Mouse (Mus musculus): ENCODE measurements at regions not wholly inside any gene's neighbourhood (a gene's known extent, or its start where the extent isn't known, plus 50 kb on each side); places are given as distances from the start of the nearest gene placed in this dataset.

DNA sequence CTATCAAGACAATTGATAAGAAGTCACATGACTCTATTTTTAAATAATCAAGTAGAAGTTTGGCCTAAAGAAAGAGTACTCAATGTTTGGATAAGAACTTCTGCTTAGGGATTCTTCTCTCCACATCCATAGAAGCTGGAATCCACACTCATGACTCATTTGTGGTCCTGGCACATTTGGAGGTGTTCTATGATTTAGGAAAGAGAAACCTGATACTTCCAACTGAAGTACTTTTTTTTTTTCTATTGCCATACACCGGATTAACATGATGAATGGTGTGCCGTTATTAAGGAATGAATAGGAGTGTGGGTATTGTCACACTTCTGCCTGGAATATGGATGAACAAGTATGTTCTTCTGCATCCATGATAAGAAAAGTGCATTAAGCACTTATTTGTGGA lies 158.5 kb upstream of the Pter start:
- no peak overlapping the region for H3K27ac ChIP-seq (ENCODE audit: low read length)
- H3K9ac ChIP-seq (replicated peaks; ENCODE audit: low read depth), result no peak overlapping the region
- H3K9me3 ChIP-seq (ENCODE audit: low read length), result no peaks in the 10 kb centered on the region
- no peak overlapping the region for H3K4me3 ChIP-seq (ENCODE audit: low read depth, low read length)
- TF ChIP-seq EP300 (IDR thresholded peaks at IDR 0.05) (no peak), CTCF (IDR thresholded peaks at IDR 0.05) (no peak)
- no peak overlapping the region for H3K4me2 ChIP-seq (replicated peaks; ENCODE audit: low read depth, low read length)
- no peaks in the 10 kb centered on the region for H3K36me3 ChIP-seq (ENCODE audit: insufficient read depth, low read length)
- no peaks in the 10 kb centered on the region for H3K27me3 ChIP-seq (replicated peaks; ENCODE audit: insufficient read depth, low read length)
- no peak for ATAC-seq
- H3K4me1 ChIP-seq (ENCODE audit: insufficient read depth, low read depth, low read length), result no peaks in the 10 kb centered on the region
- WGBS, result 71% methylated on average over 2 of the region's 2 CpGs
- no peak for DNase-seq (ENCODE audit: low spot score)

DNA sequence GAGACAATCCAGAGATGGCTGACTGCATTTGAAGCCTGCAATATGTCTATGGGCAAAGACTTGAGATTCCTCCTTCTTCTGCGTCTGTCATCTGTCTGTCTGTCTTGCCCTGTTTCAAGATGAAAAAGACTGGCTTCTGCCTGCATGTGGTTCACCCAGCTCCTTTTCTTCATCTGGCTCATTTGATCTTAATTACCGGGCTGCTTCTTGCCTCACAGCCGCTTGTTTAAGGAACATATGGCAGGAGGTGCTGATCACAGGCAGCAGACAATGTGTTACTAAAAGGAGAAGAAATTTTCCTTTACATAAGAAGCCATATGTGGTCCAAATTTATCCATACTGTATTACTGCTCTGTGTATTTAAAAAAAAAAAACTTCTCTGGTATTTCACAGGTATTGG lies 147.0 kb upstream of the Pter start:
- no peak for ATAC-seq
- H3K27me3 ChIP-seq (replicated peaks; ENCODE audit: insufficient read depth, low read length), result no peaks in the 10 kb centered on the region
- no peaks in the 10 kb centered on the region for H3K9me3 ChIP-seq (ENCODE audit: low read length)
- 78% methylated on average over 3 of the region's 3 CpGs for WGBS
- TF ChIP-seq EP300 (IDR thresholded peaks at IDR 0.05), result no peak
- TF ChIP-seq CTCF (IDR thresholded peaks at IDR 0.05), result no peak
- no peak overlapping the region for H3K4me3 ChIP-seq (ENCODE audit: low read depth, low read length)
- no peak overlapping the region for H3K27ac ChIP-seq (ENCODE audit: low read length)
- H3K36me3 ChIP-seq (ENCODE audit: insufficient read depth, low read length), result no peaks in the 10 kb centered on the region
- no peaks in the 10 kb centered on the region for H3K4me1 ChIP-seq (ENCODE audit: insufficient read depth, low read depth, low read length)
- no peak overlapping the region for H3K4me2 ChIP-seq (replicated peaks; ENCODE audit: low read depth, low read length)
- no peak for DNase-seq (ENCODE audit: low spot score)
- no peak overlapping the region for H3K9ac ChIP-seq (replicated peaks; ENCODE audit: low read depth)

DNA sequence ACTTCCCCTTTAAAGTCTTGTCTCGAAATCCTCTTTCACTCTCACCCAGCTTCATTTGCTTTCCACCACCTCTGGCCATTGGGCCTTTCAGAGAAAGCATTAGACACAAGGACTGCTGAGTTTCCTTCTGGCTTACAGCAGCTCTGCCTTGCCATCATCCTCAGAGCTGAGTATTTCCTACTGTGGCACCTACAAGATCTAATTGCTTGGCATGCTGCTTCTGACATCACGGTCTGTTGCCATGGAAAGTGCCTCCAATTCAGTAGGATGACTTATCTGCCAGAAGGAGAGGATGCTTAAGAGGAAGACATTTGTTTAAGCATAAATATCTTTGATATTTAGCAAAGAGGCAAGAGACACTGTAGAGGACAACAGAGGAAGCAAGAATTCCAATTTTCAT lies 146.1 kb upstream of the Pter start:
- Histone ChIP-seq H3K4me2 (replicated peaks; ENCODE audit: low read depth, low read length) (no peak overlapping the region), H3K4me3 (ENCODE audit: low read depth, low read length) (no peak overlapping the region), H3K9ac (replicated peaks; ENCODE audit: low read depth) (no peak overlapping the region), H3K27ac (ENCODE audit: low read length) (no peak overlapping the region), H3K9me3 (ENCODE audit: low read length) (no peaks in the 10 kb centered on the region), H3K27me3 (replicated peaks; ENCODE audit: insufficient read depth, low read length) (no peaks in the 10 kb centered on the region), H3K4me1 (ENCODE audit: insufficient read depth, low read depth, low read length) (no peaks in the 10 kb centered on the region), H3K36me3 (ENCODE audit: insufficient read depth, low read length) (no peaks in the 10 kb centered on the region)
- 53% methylated on average over 2 of the region's 2 CpGs for WGBS
- no peak for ATAC-seq
- no peak for TF ChIP-seq CTCF (IDR thresholded peaks at IDR 0.05)
- TF ChIP-seq EP300 (IDR thresholded peaks at IDR 0.05), result no peak
- no peak for DNase-seq (ENCODE audit: low spot score)

DNA sequence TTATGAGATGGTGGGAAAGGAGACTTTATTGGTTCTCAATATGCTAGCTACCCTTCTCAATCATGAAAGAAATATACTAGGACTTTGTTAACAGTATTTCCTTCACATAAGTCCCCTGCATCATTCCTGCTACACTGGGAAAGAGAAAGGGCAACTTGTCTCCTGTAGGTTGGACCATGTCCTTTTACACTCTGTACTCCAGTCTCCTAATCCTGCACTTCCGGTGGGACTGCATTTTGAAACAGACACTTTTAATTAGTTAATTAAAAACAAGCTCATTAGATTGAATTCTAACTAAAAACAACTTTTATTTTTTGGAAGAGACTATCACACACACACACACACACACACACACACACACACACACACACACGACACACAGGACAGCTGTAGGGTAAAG lies 131.2 kb upstream of the Pter start:
- no peak for ATAC-seq
- TF ChIP-seq EP300 (IDR thresholded peaks at IDR 0.05), result no peak
- no peak for TF ChIP-seq CTCF (IDR thresholded peaks at IDR 0.05)

DNA sequence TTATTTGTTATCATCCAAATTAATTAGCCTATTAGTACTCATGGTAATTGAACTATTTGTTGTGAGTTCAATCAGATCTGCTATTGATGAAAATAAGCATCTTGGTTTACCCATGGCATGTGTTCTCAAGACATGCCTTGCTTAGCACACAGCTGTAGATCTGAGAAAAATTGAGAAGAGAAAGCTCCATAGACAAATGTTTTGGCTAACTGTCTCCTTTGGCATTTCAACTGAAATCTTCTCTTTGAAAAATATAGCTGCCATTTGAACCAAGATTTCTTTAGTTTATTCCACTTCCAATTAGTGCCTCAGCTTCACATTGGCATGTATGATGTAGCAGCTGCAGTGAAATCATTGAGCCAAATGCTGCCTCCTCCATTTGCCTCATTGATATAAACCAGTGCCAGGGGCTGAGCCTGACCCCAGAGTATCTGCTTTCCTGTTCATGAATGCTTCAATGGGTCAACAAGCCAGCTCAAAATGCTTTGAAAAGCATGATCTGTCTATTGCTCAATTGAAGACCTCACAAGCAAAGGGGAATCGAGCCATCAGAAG lies 126.1 kb upstream of the Pter start:
- H3K36me3 ChIP-seq (ENCODE audit: insufficient read depth, low read length), result no peaks in the 10 kb centered on the region
- DNase-seq (ENCODE audit: low spot score), result no peak
- H3K27ac ChIP-seq (ENCODE audit: low read length), result no peak overlapping the region
- no peak for TF ChIP-seq CTCF (IDR thresholded peaks at IDR 0.05)
- TF ChIP-seq EP300 (IDR thresholded peaks at IDR 0.05), result no peak
- H3K4me2 ChIP-seq (replicated peaks; ENCODE audit: low read depth, low read length), result no peak overlapping the region
- H3K4me3 ChIP-seq (ENCODE audit: low read depth, low read length), result no peak overlapping the region
- no peak overlapping the region for H3K9ac ChIP-seq (replicated peaks; ENCODE audit: low read depth)
- no peaks in the 10 kb centered on the region for H3K27me3 ChIP-seq (replicated peaks; ENCODE audit: insufficient read depth, low read length)
- no peaks in the 10 kb centered on the region for H3K4me1 ChIP-seq (ENCODE audit: insufficient read depth, low read depth, low read length)
- H3K9me3 ChIP-seq (ENCODE audit: low read length), result no peaks in the 10 kb centered on the region
- WGBS, result 38% methylated on average over 1 of the region's 1 CpGs
- ATAC-seq, result no peak

More for the DNA sequence above, 131.2 kb upstream of the Pter start:
- no peak for DNase-seq (ENCODE audit: low spot score)
- Histone ChIP-seq H3K9ac (replicated peaks; ENCODE audit: low read depth) (no peak overlapping the region), H3K4me1 (ENCODE audit: insufficient read depth, low read depth, low read length) (no peaks in the 10 kb centered on the region), H3K4me2 (replicated peaks; ENCODE audit: low read depth, low read length) (no peak overlapping the region), H3K27ac (ENCODE audit: low read length) (no peak overlapping the region), H3K4me3 (ENCODE audit: low read depth, low read length) (no peak overlapping the region), H3K27me3 (replicated peaks; ENCODE audit: insufficient read depth, low read length) (no peaks in the 10 kb centered on the region), H3K9me3 (ENCODE audit: low read length) (no peaks in the 10 kb centered on the region), H3K36me3 (ENCODE audit: insufficient read depth, low read length) (no peaks in the 10 kb centered on the region)
- WGBS, result 72% methylated on average over 2 of the region's 2 CpGs

DNA sequence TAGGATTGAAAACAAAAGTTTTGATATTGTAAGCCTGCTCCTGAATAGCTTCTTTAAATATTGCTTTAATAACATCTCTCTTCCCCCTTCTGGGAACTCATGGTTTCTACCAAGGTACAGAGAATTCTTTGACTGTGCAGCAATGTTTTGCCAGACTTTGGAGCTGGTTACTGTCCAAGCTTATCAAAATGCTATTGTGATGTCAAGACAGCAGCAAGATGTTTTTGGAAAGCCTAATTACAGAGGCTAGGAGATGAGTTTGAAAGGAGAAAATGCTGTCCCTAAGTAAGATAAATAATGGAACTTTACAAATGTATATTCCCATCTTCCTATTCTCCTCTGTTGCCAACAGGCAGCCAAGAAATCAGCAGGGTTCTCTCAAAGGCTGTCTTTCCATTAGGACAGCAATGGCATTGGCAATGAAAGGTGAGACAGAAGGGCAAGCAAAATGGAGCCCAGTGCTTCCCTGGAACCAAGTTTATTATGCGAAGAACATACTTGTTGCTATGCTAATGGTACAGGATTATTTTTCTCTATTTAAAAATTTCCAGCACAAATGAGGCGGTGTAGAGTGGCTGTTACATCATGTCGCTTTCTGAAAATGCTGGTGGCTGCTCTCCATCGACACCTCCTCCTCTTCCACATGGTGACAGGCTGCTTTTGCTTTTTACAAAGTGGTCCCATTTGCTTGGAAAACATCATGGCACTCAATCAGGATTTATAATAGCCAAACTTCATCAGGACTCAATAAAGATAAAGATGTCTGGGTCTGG lies 124.5 kb upstream of the Pter start:
- WGBS, result 79% methylated on average over 4 of the region's 4 CpGs
- H3K4me3 ChIP-seq (ENCODE audit: low read depth, low read length), result no peak overlapping the region
- no peak overlapping the region for H3K9ac ChIP-seq (replicated peaks; ENCODE audit: low read depth)
- no peaks in the 10 kb centered on the region for H3K9me3 ChIP-seq (ENCODE audit: low read length)
- TF ChIP-seq CTCF (IDR thresholded peaks at IDR 0.05) (no peak), EP300 (IDR thresholded peaks at IDR 0.05) (no peak)
- H3K4me2 ChIP-seq (replicated peaks; ENCODE audit: low read depth, low read length), result no peak overlapping the region
- no peak overlapping the region for H3K27ac ChIP-seq (ENCODE audit: low read length)
- H3K4me1 ChIP-seq (ENCODE audit: insufficient read depth, low read depth, low read length), result no peaks in the 10 kb centered on the region
- ATAC-seq, result no peak
- H3K36me3 ChIP-seq (ENCODE audit: insufficient read depth, low read length), result no peaks in the 10 kb centered on the region
- no peaks in the 10 kb centered on the region for H3K27me3 ChIP-seq (replicated peaks; ENCODE audit: insufficient read depth, low read length)
- no peak for DNase-seq (ENCODE audit: low spot score)
